Mouse (Mus musculus): ENCODE results near the gene Grb10. TPM values are rescaled to one million over a fixed set of nuclear protein-coding genes. Genes with fewer than 3 reads are reported as not detected.

Gene Grb10
- polyA plus RNA-seq, 1 experiment from 2014 or later, result 267 TPM

- Histone ChIP-seq H3K36me3 (ENCODE audit: control insufficient read depth, insufficient read depth, low read length) (no peaks in the 10 kb centered on the region), H3K27ac (ENCODE audit: low read depth, low read length) (no peak overlapping the region), H3K4me1 (replicated peaks; ENCODE audit: control insufficient read depth, insufficient read depth, low read length) (no peaks in the 10 kb centered on the region), H3K9me3 (ENCODE audit: control insufficient read depth, low read length) (no peaks in the 10 kb centered on the region), H3K4me3 (ENCODE audit: low read depth, low read length) (no peak overlapping the region), H3K9ac (ENCODE audit: low read depth, low read length) (no peak overlapping the region), H3K27me3 (ENCODE audit: control insufficient read depth, insufficient read depth, low read length) (no peaks in the 10 kb centered on the region), H3K4me2 (replicated peaks; ENCODE audit: low read depth, low read length) (no peak overlapping the region)
- no peak for DNase-seq (ENCODE audit: low spot score)
- no peak for ATAC-seq (ENCODE audit: low FRiP score)
- WGBS, result 73% methylated on average over 2 of the region's 2 CpGs
Measured at GRCm38 (mm10) chr11:11993183-11993582, 45.3 kb downstream of the Grb10 start.

- ATAC-seq (ENCODE audit: low FRiP score) (no peak), DNase-seq (ENCODE audit: low spot score) (no peak)
- H3K27me3 ChIP-seq (ENCODE audit: control insufficient read depth, insufficient read depth, low read length), result no peaks in the 10 kb centered on the region
- no peak overlapping the region for H3K27ac ChIP-seq (ENCODE audit: low read depth, low read length)
- H3K9me3 ChIP-seq (ENCODE audit: control insufficient read depth, low read length), result no peaks in the 10 kb centered on the region
- H3K36me3 ChIP-seq (ENCODE audit: control insufficient read depth, insufficient read depth, low read length), result no peaks in the 10 kb centered on the region
- no peak overlapping the region for H3K4me2 ChIP-seq (replicated peaks; ENCODE audit: low read depth, low read length)
- H3K4me1 ChIP-seq (replicated peaks; ENCODE audit: control insufficient read depth, insufficient read depth, low read length), result no peaks in the 10 kb centered on the region
- H3K9ac ChIP-seq (ENCODE audit: low read depth, low read length), result no peak overlapping the region
- no peak overlapping the region for H3K4me3 ChIP-seq (ENCODE audit: low read depth, low read length)
- WGBS, result 85% methylated on average over 4 of the region's 4 CpGs
Measured at GRCm38 (mm10) chr11:11989850-11990249, 48.6 kb downstream of the Grb10 start.

GRCm38 (mm10) chr11:11987233-11987632 lies 51.2 kb downstream of the Grb10 start:
- H3K36me3 ChIP-seq (ENCODE audit: control insufficient read depth, insufficient read depth, low read length), result no peaks in the 10 kb centered on the region
- no peaks in the 10 kb centered on the region for H3K27me3 ChIP-seq (ENCODE audit: control insufficient read depth, insufficient read depth, low read length)
- no peak overlapping the region for H3K4me3 ChIP-seq (ENCODE audit: low read depth, low read length)
- no peaks in the 10 kb centered on the region for H3K9me3 ChIP-seq (ENCODE audit: control insufficient read depth, low read length)
- ATAC-seq (ENCODE audit: low FRiP score) (no peak), DNase-seq (ENCODE audit: low spot score) (no peak)
- no peak overlapping the region for H3K4me2 ChIP-seq (replicated peaks; ENCODE audit: low read depth, low read length)
- WGBS, result 86% methylated on average over 3 of the region's 3 CpGs
- H3K9ac ChIP-seq (ENCODE audit: low read depth, low read length), result no peak overlapping the region
- no peak overlapping the region for H3K27ac ChIP-seq (ENCODE audit: low read depth, low read length)
- H3K4me1 ChIP-seq (replicated peaks; ENCODE audit: control insufficient read depth, insufficient read depth, low read length), result no peaks in the 10 kb centered on the region

- WGBS, result 80% methylated on average over 5 of the region's 5 CpGs
- no peak overlapping the region for H3K9ac ChIP-seq (ENCODE audit: low read depth, low read length)
- DNase-seq (ENCODE audit: low spot score) (no peak), ATAC-seq (ENCODE audit: low FRiP score) (no peak)
- no peaks in the 10 kb centered on the region for H3K36me3 ChIP-seq (ENCODE audit: control insufficient read depth, insufficient read depth, low read length)
- H3K4me1 ChIP-seq (replicated peaks; ENCODE audit: control insufficient read depth, insufficient read depth, low read length), result no peaks in the 10 kb centered on the region
- no peak overlapping the region for H3K27ac ChIP-seq (ENCODE audit: low read depth, low read length)
- no peak overlapping the region for H3K4me3 ChIP-seq (ENCODE audit: low read depth, low read length)
- H3K9me3 ChIP-seq (ENCODE audit: control insufficient read depth, low read length), result no peaks in the 10 kb centered on the region
- H3K4me2 ChIP-seq (replicated peaks; ENCODE audit: low read depth, low read length), result no peak overlapping the region
- H3K27me3 ChIP-seq (ENCODE audit: control insufficient read depth, insufficient read depth, low read length), result no peaks in the 10 kb centered on the region
Measured at GRCm38 (mm10) chr11:11978611-11979197, 59.8 kb downstream of the Grb10 start.

- H3K27me3 ChIP-seq (ENCODE audit: control insufficient read depth, insufficient read depth, low read length), result no peaks in the 10 kb centered on the region
- 40% methylated on average over 10 of the region's 10 CpGs for WGBS
- H3K9ac ChIP-seq (ENCODE audit: low read depth, low read length), result no peak overlapping the region
- DNase-seq (ENCODE audit: low spot score) (peak; percentile 37), ATAC-seq (ENCODE audit: low FRiP score) (peak; percentile 68)
- no peak overlapping the region for H3K27ac ChIP-seq (ENCODE audit: low read depth, low read length)
- no peaks in the 10 kb centered on the region for H3K9me3 ChIP-seq (ENCODE audit: control insufficient read depth, low read length)
- H3K4me3 ChIP-seq (ENCODE audit: low read depth, low read length), result no peak overlapping the region
- H3K4me2 ChIP-seq (replicated peaks; ENCODE audit: low read depth, low read length), result no peak overlapping the region
- no peaks in the 10 kb centered on the region for H3K4me1 ChIP-seq (replicated peaks; ENCODE audit: control insufficient read depth, insufficient read depth, low read length)
- H3K36me3 ChIP-seq (ENCODE audit: control insufficient read depth, insufficient read depth, low read length), result no peaks in the 10 kb centered on the region
Measured at GRCm38 (mm10) chr11:11974591-11975255, 63.8 kb downstream of the Grb10 start.

GRCm38 (mm10) chr11:11973366-11974014 lies 65.0 kb downstream of the Grb10 start:
- no peak overlapping the region for H3K27ac ChIP-seq (ENCODE audit: low read depth, low read length)
- no peak overlapping the region for H3K4me2 ChIP-seq (replicated peaks; ENCODE audit: low read depth, low read length)
- H3K36me3 ChIP-seq (ENCODE audit: control insufficient read depth, insufficient read depth, low read length), result no peaks in the 10 kb centered on the region
- 51% methylated on average over 8 of the region's 8 CpGs for WGBS
- DNase-seq (ENCODE audit: low spot score) (peak; percentile 70), ATAC-seq (ENCODE audit: low FRiP score) (peak; percentile 83)
- no peak overlapping the region for H3K9ac ChIP-seq (ENCODE audit: low read depth, low read length)
- no peak overlapping the region for H3K4me3 ChIP-seq (ENCODE audit: low read depth, low read length)
- H3K27me3 ChIP-seq (ENCODE audit: control insufficient read depth, insufficient read depth, low read length), result no peaks in the 10 kb centered on the region
- H3K4me1 ChIP-seq (replicated peaks; ENCODE audit: control insufficient read depth, insufficient read depth, low read length), result no peaks in the 10 kb centered on the region
- H3K9me3 ChIP-seq (ENCODE audit: control insufficient read depth, low read length), result no peaks in the 10 kb centered on the region

- no peaks in the 10 kb centered on the region for H3K36me3 ChIP-seq (ENCODE audit: control insufficient read depth, insufficient read depth, low read length)
- H3K4me3 ChIP-seq (ENCODE audit: low read depth, low read length), result no peak overlapping the region
- no peak overlapping the region for H3K4me2 ChIP-seq (replicated peaks; ENCODE audit: low read depth, low read length)
- no peak overlapping the region for H3K27ac ChIP-seq (ENCODE audit: low read depth, low read length)
- H3K9ac ChIP-seq (ENCODE audit: low read depth, low read length), result no peak overlapping the region
- ATAC-seq (ENCODE audit: low FRiP score), result peak; percentile 45; the same call in 1 of the 2 replicates
- no peak for DNase-seq (ENCODE audit: low spot score)
- WGBS, result 84% methylated on average over 6 of the region's 6 CpGs
- H3K9me3 ChIP-seq (ENCODE audit: control insufficient read depth, low read length), result no peaks in the 10 kb centered on the region
- H3K27me3 ChIP-seq (ENCODE audit: control insufficient read depth, insufficient read depth, low read length), result no peaks in the 10 kb centered on the region
- H3K4me1 ChIP-seq (replicated peaks; ENCODE audit: control insufficient read depth, insufficient read depth, low read length), result no peaks in the 10 kb centered on the region
Measured at GRCm38 (mm10) chr11:11972401-11973110, 65.9 kb downstream of the Grb10 start.

- no peak for ATAC-seq (ENCODE audit: low FRiP score)
Measured at GRCm38 (mm10) chr11:11970246-11970645, 68.2 kb downstream of the Grb10 start.

More at GRCm38 (mm10) chr11:11970246-11970645, 68.2 kb downstream of the Grb10 start:
- H3K4me2 ChIP-seq (replicated peaks; ENCODE audit: low read depth, low read length), result no peak overlapping the region
- no peaks in the 10 kb centered on the region for H3K36me3 ChIP-seq (ENCODE audit: control insufficient read depth, insufficient read depth, low read length)
- no peak overlapping the region for H3K9ac ChIP-seq (ENCODE audit: low read depth, low read length)
- no peaks in the 10 kb centered on the region for H3K9me3 ChIP-seq (ENCODE audit: control insufficient read depth, low read length)
- H3K27me3 ChIP-seq (ENCODE audit: control insufficient read depth, insufficient read depth, low read length), result no peaks in the 10 kb centered on the region
- DNase-seq (ENCODE audit: low spot score), result no peak
- 93% methylated on average over 11 of the region's 11 CpGs for WGBS
- no peak overlapping the region for H3K27ac ChIP-seq (ENCODE audit: low read depth, low read length)
- no peaks in the 10 kb centered on the region for H3K4me1 ChIP-seq (replicated peaks; ENCODE audit: control insufficient read depth, insufficient read depth, low read length)
- H3K4me3 ChIP-seq (ENCODE audit: low read depth, low read length), result no peak overlapping the region
